Mouse (Mus musculus): ENCODE data around the gene Trpv3.

Trpv3 gene

GRCm38 (mm10) chr11:73267267-73267666, at the start of gene Trpv3:
Gene Trpv3 (plus strand): TSS chr11:73267388.
- no peak for DNase-seq (ENCODE audit: extremely low spot score, low read depth, low spot score)

GRCm38 (mm10) chr11:73219671-73220070, 47.5 kb upstream of the Trpv3 start:
- no peak for DNase-seq (ENCODE audit: extremely low spot score, low read depth, low spot score)

- DNase-seq (ENCODE audit: extremely low spot score, low read depth, low spot score) = no peak
These were observed 46.5 kb upstream of the Trpv3 start for GRCm38 (mm10) chr11:73220651-73221050.

- DNase-seq (ENCODE audit: extremely low spot score, low read depth, low spot score) = no peak
These were observed 44.3 kb upstream of the Trpv3 start for GRCm38 (mm10) chr11:73222846-73223245.

GRCm38 (mm10) chr11:73223966-73224365, 43.2 kb upstream of the Trpv3 start:
- DNase-seq (ENCODE audit: extremely low spot score, low read depth, low spot score) = no peak

- DNase-seq (ENCODE audit: extremely low spot score, low read depth, low spot score) = no peak
These were observed 41.3 kb upstream of the Trpv3 start for GRCm38 (mm10) chr11:73225856-73226255.

GRCm38 (mm10) chr11:73228881-73229280, 38.3 kb upstream of the Trpv3 start:
- no peak for DNase-seq (ENCODE audit: extremely low spot score, low read depth, low spot score)

- DNase-seq (ENCODE audit: extremely low spot score, low read depth, low spot score) = no peak
These were observed 37.1 kb upstream of the Trpv3 start for GRCm38 (mm10) chr11:73230081-73230480.

GRCm38 (mm10) chr11:73232513-73232912, 34.7 kb upstream of the Trpv3 start:
- no peak for DNase-seq (ENCODE audit: extremely low spot score, low read depth, low spot score)

GRCm38 (mm10) chr11:73233992-73234391, 33.2 kb upstream of the Trpv3 start, which contains the start of gene Trpv1:
Gene Trpv1 (plus strand): TSS chr11:73234292.
- DNase-seq (ENCODE audit: extremely low spot score, low read depth, low spot score) = no peak

GRCm38 (mm10) chr11:73235990-73236701, 31.0 kb upstream of the Trpv3 start:
- no peak for DNase-seq (ENCODE audit: extremely low spot score, low read depth, low spot score)

GRCm38 (mm10) chr11:73236731-73237130, 30.5 kb upstream of the Trpv3 start:
- no peak for DNase-seq (ENCODE audit: extremely low spot score, low read depth, low spot score)

- DNase-seq (ENCODE audit: extremely low spot score, low read depth, low spot score) = no peak
These were observed 25.0 kb upstream of the Trpv3 start for GRCm38 (mm10) chr11:73242199-73242598.

- DNase-seq (ENCODE audit: extremely low spot score, low read depth, low spot score) = no peak
These were observed 24.4 kb upstream of the Trpv3 start for GRCm38 (mm10) chr11:73242777-73243176.

GRCm38 (mm10) chr11:73257362-73257945, 9.7 kb upstream of the Trpv3 start:
- no peak for DNase-seq (ENCODE audit: extremely low spot score, low read depth, low spot score)

GRCm38 (mm10) chr11:73258664-73259063, 8.5 kb upstream of the Trpv3 start:
- no peak for DNase-seq (ENCODE audit: extremely low spot score, low read depth, low spot score)

GRCm38 (mm10) chr11:73260457-73260856, 6.7 kb upstream of the Trpv3 start:
- DNase-seq (ENCODE audit: extremely low spot score, low read depth, low spot score) = no peak

GRCm38 (mm10) chr11:73261385-73261784, 5.8 kb upstream of the Trpv3 start:
- DNase-seq (ENCODE audit: extremely low spot score, low read depth, low spot score) = no peak

- no peak for DNase-seq (ENCODE audit: extremely low spot score, low read depth, low spot score)
These were observed 7.6 kb downstream of the Trpv3 start for GRCm38 (mm10) chr11:73274821-73275220.

GRCm38 (mm10) chr11:73280710-73281109, 13.5 kb downstream of the Trpv3 start:
- no peak for DNase-seq (ENCODE audit: extremely low spot score, low read depth, low spot score)

GRCm38 (mm10) chr11:73281528-73282027, 14.4 kb downstream of the Trpv3 start:
- no peak for DNase-seq (ENCODE audit: extremely low spot score, low read depth, low spot score)

- DNase-seq (ENCODE audit: extremely low spot score, low read depth, low spot score) = no peak
These were observed 16.2 kb downstream of the Trpv3 start for GRCm38 (mm10) chr11:73283369-73283768.
